Mouse (Mus musculus) urinary bladder, postnatal 14 days (tissue): Measurements from ENCODE around the gene Ablim1.

Source experiments
- DNase-seq: peaks from one replicate; pipeline ENCODE4 v3.0.0; 2021; ENCODE audit warnings: low spot score

Gene Ablim1

GRCm38 (mm10) chr19:57185021-57185420 lies 129.7 kb downstream of the Ablim1 start:
- no peak for DNase-seq

- no peak for DNase-seq
Observed at GRCm38 (mm10) chr19:57182938-57183720, 131.6 kb downstream of the Ablim1 start.

- DNase-seq: peak; percentile 65
Observed at GRCm38 (mm10) chr19:57181852-57182528, 132.7 kb downstream of the Ablim1 start.

GRCm38 (mm10) chr19:57181317-57181716 lies 133.4 kb downstream of the Ablim1 start:
- no peak for DNase-seq

- DNase-seq: no peak
Observed at GRCm38 (mm10) chr19:57180908-57181307, 133.8 kb downstream of the Ablim1 start.

GRCm38 (mm10) chr19:57180333-57180732 lies 134.4 kb downstream of the Ablim1 start:
- no peak for DNase-seq

GRCm38 (mm10) chr19:57179269-57179668 lies 135.4 kb downstream of the Ablim1 start:
- no peak for DNase-seq

- no peak for DNase-seq
Observed at GRCm38 (mm10) chr19:57177334-57177733, 137.4 kb downstream of the Ablim1 start.

GRCm38 (mm10) chr19:57175077-57175476 lies 139.6 kb downstream of the Ablim1 start:
- DNase-seq: no peak

GRCm38 (mm10) chr19:57174541-57174940 lies 140.2 kb downstream of the Ablim1 start:
- no peak for DNase-seq

GRCm38 (mm10) chr19:57174045-57174444 lies 140.7 kb downstream of the Ablim1 start:
- no peak for DNase-seq

GRCm38 (mm10) chr19:57172321-57172720 lies 142.4 kb downstream of the Ablim1 start:
- no peak for DNase-seq

GRCm38 (mm10) chr19:57170880-57171279 lies 143.8 kb downstream of the Ablim1 start:
- no peak for DNase-seq

GRCm38 (mm10) chr19:57169485-57169884 lies 145.2 kb downstream of the Ablim1 start:
- DNase-seq: no peak

- no peak for DNase-seq
Observed at GRCm38 (mm10) chr19:57167721-57168120, 147.0 kb downstream of the Ablim1 start.

GRCm38 (mm10) chr19:57164882-57165281 lies 149.8 kb downstream of the Ablim1 start:
- DNase-seq: no peak

GRCm38 (mm10) chr19:57163315-57163714 lies 151.4 kb downstream of the Ablim1 start:
- no peak for DNase-seq

- DNase-seq: no peak
Observed at GRCm38 (mm10) chr19:57161978-57162727, 152.6 kb downstream of the Ablim1 start.

- DNase-seq: peak; percentile 64
Observed at GRCm38 (mm10) chr19:57161010-57161660, 153.6 kb downstream of the Ablim1 start.

GRCm38 (mm10) chr19:57157731-57158343 lies 156.9 kb downstream of the Ablim1 start:
- DNase-seq: no peak

GRCm38 (mm10) chr19:57155121-57155884 lies 159.4 kb downstream of the Ablim1 start:
- no peak for DNase-seq
